Comparison of ENCODE assay signal across 16 mouse cellular contexts in genomic region chr9:27982576-27982975, GRCm38 (mm10).
"Had no signal": no experiment of that assay in that cellular context is flagged by ENCODE, and none has a peak within 500 bp of the region (broad histone marks: within the 10 kb centered on the region; RNA-seq: fewer than 3 reads in every experiment).

No protein-coding gene starts in this region.

- ATAC-seq: lung, postnatal 0 days; midbrain, embryonic 13.5 days; midbrain, embryonic 15.5 days had no signal

- DNase-seq: lung, adult 2 months; lung, postnatal 14 days; lung, postnatal 36 days; right cerebral cortex, postnatal 14 days; right cerebral cortex, postnatal 4 days; spleen, adult 18-20 months; thymus, adult 18-20 months; thymus, postnatal 14 days; thymus, postnatal 36 days had no signal

- H3K27ac ChIP-seq: lung, embryonic 15.5 days; macrophage; midbrain, embryonic 13.5 days; midbrain, embryonic 15.5 days; neural tube, embryonic 12.5 days had no signal

- H3K4me1 ChIP-seq: lung, embryonic 15.5 days; megakaryocyte, embryonic 14.5 days; midbrain, embryonic 13.5 days; midbrain, embryonic 15.5 days; neural tube, embryonic 12.5 days had no signal

- H3K4me3 ChIP-seq: lung, embryonic 15.5 days; megakaryocyte, embryonic 14.5 days; midbrain, embryonic 13.5 days; midbrain, embryonic 15.5 days; neural tube, embryonic 12.5 days had no signal
